Mouse (Mus musculus): ENCODE results near the gene Atg4a-ps. TPM values are rescaled to one million over a fixed set of nuclear protein-coding genes. Genes with fewer than 3 reads are reported as not detected.
A peak's percentile ranks its signal among the peaks of the same experiment; 100 is the strongest.
"Not testable (repeated sequence)": the region's sequence is repeated elsewhere in the genome, so short reads cannot be mapped to it uniquely, and the experiment has no call there.

The Atg4a-ps gene
- 1 to 10 TPM in 1 of 2 experiments, not detected in 1; 1.8 TPM for total RNA-seq (2021)

DNA sequence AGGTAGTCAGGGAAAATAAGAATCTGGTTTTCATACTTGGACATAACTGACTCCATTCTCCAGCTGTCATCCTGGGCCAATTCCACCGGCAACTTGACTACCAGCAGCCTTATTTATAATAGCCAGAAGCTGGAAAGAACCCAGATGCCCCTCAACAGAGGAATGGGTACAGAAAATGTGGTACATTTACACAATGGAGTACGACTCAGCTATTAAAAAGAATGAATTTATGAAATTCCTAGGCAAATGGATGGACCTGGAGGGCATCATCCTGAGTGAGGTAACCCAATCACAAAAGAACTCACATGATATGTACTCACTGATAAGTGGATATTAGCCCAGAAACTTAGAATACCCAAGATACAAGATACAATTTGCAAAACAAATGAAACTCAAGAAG is at the start of gene Atg4a-ps:
Gene Atg4a-ps (minus strand): TSS at position 101 of the 400 bp plus-strand sequence.
- DNase-seq (ENCODE audit: low spot score); intact Hi-C loops (cut with DNase I): not testable (repeated sequence)

- intact Hi-C loops (cut with DNase I), result no loop called here
- DNase-seq (ENCODE audit: low spot score), result no peak
Measured at GRCm38 (mm10) chr3:103695556-103695955, 49.7 kb upstream of the Atg4a-ps start.

GRCm38 (mm10) chr3:103690506-103690905 is 44.6 kb upstream of the Atg4a-ps start:
- peak; percentile 3 for DNase-seq (ENCODE audit: low spot score)
- intact Hi-C loops (cut with DNase I), result no loop called here

DNA sequence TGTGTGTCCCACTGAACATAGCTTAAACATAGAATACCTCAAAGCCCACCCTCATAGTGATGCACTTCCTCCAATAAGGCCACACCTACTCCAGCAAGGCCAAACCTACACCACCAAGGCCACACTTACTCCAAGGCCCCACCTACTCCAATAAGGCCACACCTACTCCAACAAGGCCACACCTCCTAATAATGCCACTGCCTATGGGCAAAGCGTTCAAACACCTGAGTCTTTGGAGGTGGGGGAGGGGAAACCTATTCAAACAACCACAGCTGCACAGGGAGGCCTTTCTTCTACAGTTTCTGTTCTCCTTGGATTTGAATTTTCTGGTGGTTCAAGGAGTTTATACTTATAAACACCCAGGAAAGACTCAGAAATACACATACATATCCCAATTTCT is 43.2 kb upstream of the Atg4a-ps start:
- DNase-seq (ENCODE audit: low spot score), result no peak
- intact Hi-C loops (cut with DNase I), result no loop called here

DNA sequence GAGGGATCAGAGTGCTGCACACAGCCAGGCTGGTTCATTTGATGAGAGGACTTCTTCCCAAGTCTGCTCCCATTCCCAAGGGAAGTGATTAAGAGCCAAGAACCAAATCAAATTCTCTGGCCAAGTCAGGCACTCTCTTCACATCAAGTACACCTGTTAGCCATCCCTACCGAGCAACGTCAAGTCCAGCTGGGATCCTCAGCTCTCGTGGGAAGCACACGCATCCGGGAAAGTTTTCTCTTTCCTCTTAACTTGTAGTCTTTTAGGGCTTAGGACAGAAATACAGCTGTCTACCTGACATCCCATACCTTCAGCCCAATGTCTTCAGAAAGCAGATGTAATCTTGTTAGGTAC is 38.1 kb upstream of the Atg4a-ps start:
- no peak for DNase-seq (ENCODE audit: low spot score)
- intact Hi-C loops (cut with DNase I), result no loop called here

DNA sequence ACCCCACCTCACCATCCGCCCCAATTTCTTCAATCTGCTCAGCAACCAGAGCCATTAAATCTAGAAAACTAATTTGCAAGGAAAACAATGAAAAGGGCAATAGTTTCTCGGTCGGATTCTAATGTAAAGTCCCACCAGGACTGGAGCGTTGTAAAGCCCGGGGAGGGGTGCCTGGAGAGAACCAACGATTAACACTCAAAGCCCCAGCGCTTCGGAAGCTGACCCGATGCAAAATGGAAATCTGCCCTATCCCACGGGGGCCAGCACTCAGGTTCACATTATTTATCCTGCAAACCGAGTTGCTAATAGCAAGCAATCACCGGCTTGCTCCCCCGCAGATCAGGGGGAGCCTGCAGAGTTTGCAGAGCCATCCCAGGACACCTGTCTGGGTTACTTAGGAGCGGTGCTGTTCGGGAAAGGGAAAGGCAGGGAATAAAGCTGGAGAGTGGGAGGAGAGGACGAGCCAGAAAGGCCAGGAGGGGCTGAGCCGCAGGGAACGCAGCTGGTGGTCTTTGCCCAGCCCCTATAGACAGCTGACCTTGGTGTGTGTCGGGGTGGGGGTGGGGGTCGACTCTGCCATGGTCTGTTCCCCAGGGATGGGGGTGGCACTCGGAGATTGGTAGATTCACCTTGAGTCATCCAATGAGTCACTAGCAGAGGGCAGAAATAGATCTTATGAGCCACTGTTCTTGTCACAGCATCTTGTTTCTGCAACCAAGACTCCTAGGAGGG is 37.5 kb upstream of the Atg4a-ps start:
- intact Hi-C loops (cut with DNase I), result no loop called here
- no peak for DNase-seq (ENCODE audit: low spot score)

DNA sequence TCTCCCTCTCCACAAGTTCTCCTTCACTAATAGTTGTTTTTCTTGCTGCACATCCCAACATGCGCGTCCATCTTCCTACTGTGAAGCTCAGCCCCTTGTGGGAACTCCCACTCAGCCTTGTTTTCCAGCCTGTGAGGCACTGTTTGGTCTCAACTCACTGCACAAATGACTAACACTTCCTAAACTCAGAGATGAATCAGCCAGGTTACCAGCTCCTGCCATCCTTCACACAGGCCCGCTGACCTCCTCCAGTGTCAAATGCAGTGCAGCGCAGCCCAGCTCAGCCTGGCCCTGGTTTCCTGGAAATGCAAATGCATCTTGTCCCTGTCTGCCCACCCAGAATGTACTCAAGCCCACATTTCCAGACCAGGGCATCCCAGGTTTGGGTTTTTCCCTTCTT is 36.6 kb upstream of the Atg4a-ps start:
- intact Hi-C loops (cut with DNase I), result no loop called here
- no peak for DNase-seq (ENCODE audit: low spot score)

DNA sequence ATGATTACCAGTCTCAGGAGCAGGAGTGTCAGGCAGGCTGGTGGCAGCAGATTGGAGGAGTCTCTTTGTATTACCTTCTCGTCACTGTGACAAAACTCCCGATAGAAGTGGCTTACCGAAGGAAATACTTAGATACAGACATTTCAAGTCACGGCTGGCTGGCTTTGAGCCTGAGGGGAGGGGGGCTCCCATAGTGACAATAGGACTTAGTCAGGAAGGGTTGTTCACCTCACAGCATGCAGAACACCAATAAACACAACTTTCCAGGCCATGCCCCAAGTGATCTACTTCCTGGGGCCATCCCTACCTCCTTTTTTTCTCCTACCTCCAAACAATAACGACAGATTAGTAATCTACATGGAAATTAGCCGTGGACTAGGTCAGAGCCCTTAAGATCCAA is 32.9 kb upstream of the Atg4a-ps start:
- intact Hi-C loops (cut with DNase I), result no loop called here
- DNase-seq (ENCODE audit: low spot score), result no peak

GRCm38 (mm10) chr3:103672716-103673115 is 26.8 kb upstream of the Atg4a-ps start:
- DNase-seq (ENCODE audit: low spot score), result no peak
- intact Hi-C loops (cut with DNase I), result no loop called here

- intact Hi-C loops (cut with DNase I), result no loop called here
- no peak for DNase-seq (ENCODE audit: low spot score)
Measured at GRCm38 (mm10) chr3:103672113-103672512, 26.2 kb upstream of the Atg4a-ps start.

DNA sequence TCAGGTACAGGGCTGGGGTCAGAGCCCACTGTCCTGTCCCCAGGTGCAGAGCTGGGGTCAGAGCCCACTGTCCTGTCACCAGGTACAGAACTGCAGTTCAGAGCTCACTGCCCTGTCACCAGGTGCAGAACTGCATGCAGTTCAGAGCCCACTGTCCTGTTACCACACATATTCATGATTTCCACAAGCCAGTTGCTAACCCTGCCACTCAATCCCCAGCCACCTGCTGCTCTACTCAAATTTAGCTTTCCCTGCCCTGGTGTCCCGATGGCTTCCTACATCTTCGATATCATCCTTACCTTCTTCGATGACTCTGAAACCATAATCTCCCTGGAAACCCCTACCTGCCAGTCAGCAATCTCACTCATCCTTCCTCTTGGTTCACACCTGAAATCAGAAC is 17.5 kb upstream of the Atg4a-ps start:
- intact Hi-C loops (cut with DNase I), result no loop called here
- DNase-seq (ENCODE audit: low spot score), result no peak

GRCm38 (mm10) chr3:103661714-103662113 is 15.8 kb upstream of the Atg4a-ps start:
- intact Hi-C loops (cut with DNase I), result no loop called here
- DNase-seq (ENCODE audit: low spot score), result no peak

DNA sequence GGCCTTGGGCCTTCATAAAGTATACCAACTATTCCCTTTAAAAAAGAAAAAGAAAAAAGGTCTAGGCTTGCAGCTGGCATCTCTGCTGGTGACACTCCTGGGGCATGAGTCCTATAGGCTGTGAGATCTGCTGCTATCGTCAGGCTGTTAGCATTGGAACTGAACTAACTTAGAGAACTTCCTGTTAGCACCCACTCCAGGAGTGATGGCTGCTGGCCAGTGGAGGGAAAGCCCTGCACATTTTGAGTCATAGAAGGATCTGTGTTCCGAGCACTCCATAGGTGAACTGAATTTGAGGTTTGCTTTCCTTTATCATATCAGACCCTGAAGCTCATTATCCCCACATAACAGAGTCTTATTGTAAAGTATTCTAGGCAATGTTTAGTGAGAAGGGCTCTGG is 14.1 kb upstream of the Atg4a-ps start:
- DNase-seq (ENCODE audit: low spot score), result no peak
- intact Hi-C loops (cut with DNase I), result no loop called here

GRCm38 (mm10) chr3:103650406-103650805 is 4.5 kb upstream of the Atg4a-ps start:
- intact Hi-C loops (cut with DNase I), result no loop called here
- DNase-seq (ENCODE audit: low spot score), result no peak

GRCm38 (mm10) chr3:103649716-103650115 is 3.8 kb upstream of the Atg4a-ps start:
- intact Hi-C loops (cut with DNase I), result no loop called here
- DNase-seq (ENCODE audit: low spot score), result no peak

DNA sequence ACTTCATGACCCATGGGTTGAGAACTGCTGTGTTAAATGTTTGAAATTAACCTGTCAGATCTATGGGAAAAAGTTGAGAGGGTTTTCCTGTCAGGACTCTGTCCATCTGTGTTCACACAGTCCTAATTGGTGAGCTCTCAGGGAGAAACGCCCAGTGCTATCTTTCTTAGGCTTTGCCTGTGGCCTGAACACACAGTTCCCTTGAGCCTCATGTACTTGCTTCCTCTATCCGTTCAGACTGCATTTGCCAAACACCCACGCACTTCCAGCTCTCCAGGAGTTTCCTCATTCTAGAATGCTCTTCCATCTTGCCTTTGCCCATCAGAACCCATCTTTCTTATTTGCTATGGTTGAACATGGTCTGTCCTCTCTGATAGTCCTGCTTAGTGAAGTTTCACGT is 2.6 kb upstream of the Atg4a-ps start:
- intact Hi-C loops (cut with DNase I), result no loop called here
- DNase-seq (ENCODE audit: low spot score), result peak; percentile 21

DNA sequence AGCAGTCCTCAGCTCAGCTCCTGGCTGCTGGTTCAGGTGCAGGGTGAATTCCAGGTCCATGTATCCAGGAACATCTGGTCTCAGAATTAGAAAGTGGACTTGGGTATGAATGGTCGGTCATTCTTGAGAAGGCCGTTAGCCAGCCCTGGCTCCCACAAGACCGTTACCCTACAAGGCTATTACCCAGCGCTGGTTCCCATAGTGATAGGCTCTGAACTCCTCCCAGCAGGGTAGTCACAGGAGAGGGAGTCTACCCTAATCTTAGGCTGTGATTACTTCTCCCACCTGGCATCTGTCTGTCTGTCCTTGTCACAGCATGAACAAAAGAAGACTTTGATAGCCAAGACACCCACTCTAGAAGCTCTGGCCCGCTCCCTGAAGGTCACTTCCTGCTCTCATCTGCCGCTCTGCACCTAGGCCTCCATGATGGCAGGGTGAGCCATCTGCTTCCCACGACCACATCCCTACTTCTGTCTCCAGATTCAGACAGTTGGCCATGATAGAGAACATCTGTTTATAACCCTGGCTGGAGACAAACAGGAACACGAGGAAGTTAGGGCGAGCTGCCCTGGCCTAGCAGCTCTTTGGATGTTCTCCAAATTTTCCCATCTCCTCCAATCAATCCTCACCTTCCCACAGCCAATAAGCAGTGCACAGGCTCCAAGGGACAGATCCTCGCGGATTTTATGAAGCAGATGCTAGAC is 1.4 kb upstream of the Atg4a-ps start:
- no peak for DNase-seq (ENCODE audit: low spot score)
- intact Hi-C loops (cut with DNase I), result no loop called here

- intact Hi-C loops (cut with DNase I), result no loop called here
Measured at GRCm38 (mm10) chr3:103641301-103641700, 4.6 kb downstream of the Atg4a-ps start.

GRCm38 (mm10) chr3:103640226-103640803 is 5.6 kb downstream of the Atg4a-ps start:
- intact Hi-C loops (cut with DNase I), result no loop called here
- DNase-seq (ENCODE audit: low spot score), result no peak

More at GRCm38 (mm10) chr3:103641301-103641700, 4.6 kb downstream of the Atg4a-ps start:
- DNase-seq (ENCODE audit: low spot score), result no peak

DNA sequence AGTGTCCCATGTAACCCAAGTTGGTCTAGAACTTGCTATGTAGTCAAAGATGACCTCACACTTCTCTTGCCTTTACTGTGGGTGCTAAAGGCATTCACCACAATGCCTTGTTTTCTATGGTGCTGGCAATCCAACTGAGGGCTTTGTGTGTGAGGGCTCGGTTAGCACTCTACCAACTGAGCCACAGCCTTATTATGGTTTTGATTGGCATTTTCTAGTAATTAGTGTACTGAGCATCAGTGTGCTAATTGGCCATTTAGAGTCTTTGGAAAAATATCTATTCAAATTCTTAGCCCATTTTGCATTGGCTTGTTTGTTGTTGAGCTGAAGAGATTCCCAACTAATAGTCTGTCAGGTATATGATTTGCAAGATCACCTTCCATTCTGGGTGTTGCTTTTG is 8.2 kb downstream of the Atg4a-ps start:
- no peak for DNase-seq (ENCODE audit: low spot score)
- intact Hi-C loops (cut with DNase I), result no loop called here

DNA sequence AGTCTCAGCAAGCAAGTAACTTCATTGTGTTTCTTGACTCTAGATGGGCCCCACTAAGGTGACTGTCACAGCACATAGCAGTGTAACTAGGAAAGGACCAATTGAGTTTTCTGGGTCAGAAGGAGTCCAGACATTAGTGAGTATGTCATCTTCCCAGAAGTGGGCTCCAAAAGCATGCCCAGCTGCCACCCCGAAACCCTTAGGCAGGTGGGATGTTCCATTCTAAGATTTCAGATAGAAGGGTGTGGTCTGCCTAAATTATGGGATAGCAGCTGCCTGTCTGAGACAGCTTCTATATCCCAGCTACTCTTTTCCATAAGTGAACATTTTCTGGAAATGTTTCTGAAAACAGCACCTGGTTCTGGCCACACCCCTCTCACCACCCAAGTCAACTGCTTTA is 11.6 kb downstream of the Atg4a-ps start:
- intact Hi-C loops (cut with DNase I), result no loop called here

More for the DNA sequence above, 11.6 kb downstream of the Atg4a-ps start:
- no peak for DNase-seq (ENCODE audit: low spot score)
